Mouse (Mus musculus) Patski (cell line): Measurements from ENCODE around the gene Hspa12a. TPM values are rescaled to one million over a fixed set of nuclear protein-coding genes. Genes with fewer than 3 reads are reported as not detected.

ENCODE experiments used
- ATAC-seq: fragments of 100-300 bp; one replicate; pipeline ENCODE4 v1.8.0; 2021
- CTCF ChIA-PET: fragments of 350-600 bp; sonication (Branson Sonifier 250); formaldehyde crosslinking; loops from one replicate; lab custom pipeline; 2022; ENCODE audit warnings: inconsistent platforms; lab: Charles Lee
- POLR2A ChIA-PET: fragments of 350-600 bp; sonication (Branson Sonifier 250); formaldehyde crosslinking; loops from one replicate; lab custom pipeline; 2022; ENCODE audit warnings: antibody characterized with exemption, inconsistent platforms; lab: Charles Lee
- DNase-seq: peaks from one replicate; pipeline ENCODE4 v3.0.0-alpha.2; 2011; ENCODE audit warnings: low read depth, low spot score
- H3K27me3 ChIP-seq: fragments of 371-371 bp; one replicate; pipeline ENCODE4 v1.5.1; 2021
- CTCF ChIP-seq: fragments of 100-300 bp; IDR thresholded peaks from one replicate; pipeline ENCODE4 v1.5.1; 2021
- in situ Hi-C: fragments of 300-500 bp; cut with MboI; formaldehyde crosslinking; loops from 3 replicates; pipeline ENCODE4 v1.11.1; 2018; ENCODE audit warnings: low pct_unique_long_range_greater_than_20kb, mixed read lengths
- polyA plus RNA-seq: library from polyadenylated mRNA; unstranded; gene quantifications from one replicate; pipeline ENCODE4 v1.2.3, GENCODE M21; 2021

The Hspa12a gene
- polyA plus RNA-seq, 1 experiment from 2014 or later, result 1.1 TPM

DNA sequence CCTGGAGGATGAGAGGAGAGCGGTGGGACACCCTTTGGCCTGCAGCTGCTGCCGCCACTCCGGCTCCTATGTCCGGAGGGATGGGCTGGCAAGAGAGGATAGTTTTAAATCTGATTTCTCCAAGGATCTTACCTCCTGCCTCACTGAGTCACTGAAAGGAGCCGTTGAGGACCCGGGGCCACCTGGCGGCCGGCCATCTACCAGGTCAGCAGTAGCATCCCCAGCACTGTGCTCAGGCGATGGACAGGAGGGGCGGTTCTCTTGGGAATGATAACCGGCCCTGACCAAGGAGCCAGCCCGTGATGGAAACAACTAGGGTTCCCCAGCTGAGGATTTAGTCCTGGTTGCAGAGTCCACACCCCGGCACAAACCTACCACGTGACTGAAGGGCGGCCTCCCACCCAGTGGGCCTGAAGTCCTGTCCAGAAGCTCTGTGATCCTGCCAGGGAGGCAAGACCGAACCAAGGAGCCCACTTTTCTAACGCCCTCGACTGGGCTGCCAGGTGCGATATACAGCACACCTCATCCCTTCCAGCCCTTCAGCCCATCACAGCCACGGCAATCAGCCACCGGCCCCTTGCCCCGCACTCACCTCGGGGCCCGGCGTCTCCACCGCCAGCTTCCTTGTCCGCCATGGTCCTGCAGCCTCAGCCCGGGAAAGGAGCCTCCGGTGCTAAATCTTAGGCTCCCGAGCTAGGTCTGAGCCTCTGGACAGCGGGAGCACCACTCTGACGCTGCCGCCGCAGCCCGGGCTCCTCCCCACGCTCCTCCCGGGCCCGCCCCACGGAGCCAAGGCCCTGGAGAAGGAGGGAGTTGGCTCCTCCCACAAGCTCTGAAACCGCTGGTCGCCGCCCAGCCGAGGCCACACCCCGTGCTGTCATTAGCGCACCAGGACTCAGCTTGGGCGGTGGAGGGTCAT is 82.9 kb downstream of the Hspa12a start:
- TF ChIP-seq CTCF, result no peak
- no peak for DNase-seq
- in situ Hi-C loops, result no loop called here
- CTCF ChIA-PET, result no interaction called here
- POLR2A ChIA-PET, result no interaction called here
- H3K27me3 ChIP-seq, result peaks cover 4% of the 10 kb centered on the region
- ATAC-seq, result no peak

DNA sequence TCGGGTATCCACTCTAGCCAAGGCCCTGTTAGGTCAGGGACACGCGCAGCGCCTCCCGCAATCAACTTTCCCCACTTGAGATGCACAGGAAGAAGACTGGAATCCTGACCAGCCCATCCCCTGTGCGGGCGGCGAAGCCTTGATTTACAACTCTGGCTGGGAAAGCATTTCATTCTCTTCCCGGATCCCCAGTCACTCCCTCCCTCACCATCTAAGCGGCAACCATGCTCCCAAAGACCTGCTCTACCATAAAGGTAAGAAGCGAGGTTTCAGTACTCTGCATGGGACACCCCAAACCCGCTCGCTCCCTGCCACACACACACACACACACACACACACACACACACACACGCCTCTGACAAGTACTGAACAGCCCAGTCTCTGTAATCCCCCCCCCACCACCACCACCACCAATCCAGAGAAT is 83.6 kb downstream of the Hspa12a start:
- H3K27me3 ChIP-seq, result peaks cover 4% of the 10 kb centered on the region
- ATAC-seq, result no peak
- no peak for TF ChIP-seq CTCF
- DNase-seq, result no peak
- in situ Hi-C loops, result no loop called here
- ChIA-PET POLR2A (no interaction called here), CTCF (no interaction called here)

DNA sequence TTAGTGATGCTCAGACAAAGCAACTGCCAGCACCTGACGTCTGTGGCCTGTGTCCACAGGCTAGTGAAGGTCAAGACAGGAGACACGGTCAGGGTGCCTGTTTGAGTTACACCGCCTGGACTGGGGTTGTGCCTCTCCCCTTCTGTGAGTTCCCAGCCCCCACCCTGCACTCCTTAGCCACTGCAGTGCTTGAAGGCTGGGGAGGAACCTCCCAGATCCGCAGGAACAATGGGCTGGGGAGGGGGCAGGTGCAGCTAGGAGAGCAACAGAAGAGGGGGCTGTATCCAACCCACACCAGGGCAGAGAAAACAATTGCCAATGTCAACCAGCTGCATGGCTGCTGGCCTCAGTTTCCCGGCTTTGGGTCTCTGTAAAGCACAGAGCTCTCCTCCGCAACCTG is 84.1 kb downstream of the Hspa12a start:
- CTCF ChIA-PET, result no interaction called here
- ATAC-seq, result no peak

DNA sequence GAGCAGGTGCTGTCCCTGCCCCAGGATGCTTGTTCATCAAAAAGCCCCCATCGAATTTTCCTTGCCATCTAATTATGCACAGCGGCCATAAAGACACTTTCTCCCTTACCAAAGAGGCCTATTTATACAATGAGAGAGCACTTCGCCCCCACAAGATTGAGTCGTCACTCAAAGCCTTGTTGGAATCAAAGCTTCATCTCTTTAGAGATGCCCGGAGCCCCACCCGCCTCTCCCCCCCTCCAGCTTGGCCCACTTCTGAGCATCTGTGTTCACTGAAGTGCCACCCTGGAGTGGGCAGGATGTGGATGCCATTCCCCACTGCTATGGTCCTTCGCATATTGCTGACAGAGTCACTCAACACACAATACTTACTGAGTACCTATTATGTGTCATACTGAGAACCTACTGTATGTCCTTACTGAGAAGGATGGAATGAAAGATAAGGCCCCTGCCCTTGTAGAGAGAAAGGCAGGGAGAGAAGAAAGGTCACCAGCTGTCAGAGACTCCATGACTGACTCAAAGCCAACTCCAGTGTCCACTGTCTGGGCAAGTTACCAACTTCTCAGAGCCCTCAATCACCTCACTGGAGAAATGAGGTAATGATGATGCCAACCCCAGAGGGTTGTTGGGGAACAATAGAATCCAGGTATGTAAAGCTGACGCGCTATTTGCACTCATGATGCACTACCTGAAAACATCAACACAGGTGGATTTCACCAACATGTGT is 87.2 kb downstream of the Hspa12a start:
- CTCF ChIA-PET, result no interaction called here
- peaks cover 14% of the 10 kb centered on the region for H3K27me3 ChIP-seq
- in situ Hi-C loops, result no loop called here
- POLR2A ChIA-PET, result no interaction called here
- ATAC-seq (no peak), DNase-seq (no peak)
- TF ChIP-seq CTCF, result no peak

More for the DNA sequence above, 84.1 kb downstream of the Hspa12a start:
- DNase-seq, result no peak
- no peak for TF ChIP-seq CTCF
- H3K27me3 ChIP-seq, result peaks cover 4% of the 10 kb centered on the region
- in situ Hi-C loops, result no loop called here
- POLR2A ChIA-PET, result no interaction called here

DNA sequence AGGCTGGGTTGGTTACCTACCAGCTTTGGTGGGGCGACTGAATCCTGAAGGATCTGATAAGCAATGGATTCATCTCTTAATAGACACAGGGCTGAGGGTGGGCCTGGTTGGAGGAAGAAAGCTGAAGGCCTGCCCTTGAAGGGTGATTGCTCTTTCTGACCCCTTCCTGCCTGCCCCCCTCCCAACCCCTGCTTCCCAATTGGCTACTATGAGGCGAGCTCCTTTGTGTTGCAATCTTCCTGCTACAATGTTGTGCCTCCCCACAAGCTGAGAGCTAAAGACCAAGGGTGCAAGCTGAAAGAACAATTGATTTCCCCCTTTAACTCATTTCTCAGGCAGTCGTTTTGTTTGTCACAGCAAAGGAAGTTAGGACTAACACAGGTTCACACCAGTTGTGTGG is 88.6 kb downstream of the Hspa12a start:
- TF ChIP-seq CTCF, result no peak
- ATAC-seq, result no peak
- peaks cover 14% of the 10 kb centered on the region for H3K27me3 ChIP-seq
- CTCF ChIA-PET, result interaction anchor here (1.7 kb wide), 1 partner anchor 14 kb away, joined by 5 read pairs; no protein-coding TSS in a partner anchor
- in situ Hi-C loops, result no loop called here
- POLR2A ChIA-PET, result no interaction called here
- no peak for DNase-seq

DNA sequence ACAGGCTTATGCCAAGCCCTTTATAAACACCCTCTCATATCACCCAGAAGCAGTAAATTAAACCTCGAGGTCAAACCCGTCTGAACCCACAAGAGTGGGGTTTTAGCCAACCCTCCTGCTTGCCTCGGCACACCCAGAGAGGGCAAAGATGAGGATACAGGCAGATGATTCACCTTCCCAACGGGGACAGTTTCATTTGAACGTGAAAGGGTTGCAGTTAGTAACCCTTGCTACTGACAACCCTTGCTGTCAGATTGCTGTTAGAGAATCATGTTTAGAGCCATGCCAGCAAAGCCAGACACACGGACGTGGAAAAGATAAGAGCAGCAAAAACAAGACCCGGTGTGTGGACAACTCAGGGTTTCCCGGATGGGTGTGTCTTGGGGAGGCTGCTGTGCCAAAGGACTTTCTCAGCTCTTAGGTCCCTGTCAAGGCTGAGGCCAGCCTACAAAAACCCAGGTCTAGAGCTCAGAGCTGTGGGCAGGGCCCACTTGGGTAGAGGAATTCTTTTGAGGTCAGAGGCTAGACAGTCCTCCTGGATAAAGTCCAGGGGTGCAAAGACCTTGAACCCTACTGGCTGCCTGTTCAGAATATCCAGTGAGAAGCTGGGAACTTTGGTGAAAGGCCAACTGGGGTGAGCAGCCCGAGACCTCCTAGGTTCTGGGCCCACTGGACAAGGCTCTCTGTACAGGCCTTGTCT is 90.3 kb downstream of the Hspa12a start:
- DNase-seq (no peak), ATAC-seq (no peak)
- no peak for TF ChIP-seq CTCF
- POLR2A ChIA-PET, result interaction anchor here (1.4 kb wide), 1 partner anchor 22 kb away, joined by 3 read pairs; no protein-coding TSS in a partner anchor
- CTCF ChIA-PET, result interaction anchor here (0.9 kb wide), 1 partner anchor 47 kb away, joined by 3 read pairs; no protein-coding TSS in a partner anchor
- in situ Hi-C loops, result no loop called here
- H3K27me3 ChIP-seq, result peaks cover 14% of the 10 kb centered on the region

DNA sequence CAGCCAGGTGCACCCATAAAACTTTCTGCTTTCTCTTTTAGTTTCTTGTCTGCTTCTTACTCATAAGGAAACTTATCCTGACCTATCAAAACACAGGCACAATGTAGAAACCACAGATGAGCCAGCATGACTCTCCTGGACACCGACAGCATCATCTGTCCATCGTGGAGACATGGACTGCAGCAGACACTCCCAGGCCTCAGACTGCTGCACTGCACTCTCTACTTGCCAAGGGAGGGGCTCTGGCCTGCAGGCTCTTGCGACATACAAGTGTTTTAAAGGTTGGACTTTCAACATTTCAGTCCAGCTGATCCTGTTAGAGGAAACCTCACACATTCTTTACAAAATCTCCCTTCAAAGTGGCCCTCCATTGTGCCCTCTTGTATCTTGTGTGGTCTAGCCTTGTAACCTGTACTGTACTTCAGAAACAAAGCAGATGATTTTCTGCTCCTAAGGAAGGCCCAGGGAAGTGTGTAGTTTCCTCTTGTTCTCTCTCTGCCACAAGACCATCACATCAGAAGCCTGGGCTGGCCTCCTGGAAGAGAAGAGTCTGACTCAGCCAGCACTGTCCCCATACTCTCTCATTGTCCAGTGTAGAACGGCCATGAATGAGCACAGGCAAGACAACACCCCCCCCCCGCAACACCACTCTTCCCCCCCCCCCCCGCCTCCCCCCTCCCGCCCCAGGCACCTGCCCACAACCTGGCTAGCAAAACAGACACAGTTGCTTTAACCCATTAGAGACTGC is 92.6 kb downstream of the Hspa12a start:
- in situ Hi-C loops, result no loop called here
- ATAC-seq, result no peak
- peaks cover 14% of the 10 kb centered on the region for H3K27me3 ChIP-seq
- no peak for TF ChIP-seq CTCF
- ChIA-PET POLR2A (no interaction called here), CTCF (no interaction called here)
- no peak for DNase-seq

DNA sequence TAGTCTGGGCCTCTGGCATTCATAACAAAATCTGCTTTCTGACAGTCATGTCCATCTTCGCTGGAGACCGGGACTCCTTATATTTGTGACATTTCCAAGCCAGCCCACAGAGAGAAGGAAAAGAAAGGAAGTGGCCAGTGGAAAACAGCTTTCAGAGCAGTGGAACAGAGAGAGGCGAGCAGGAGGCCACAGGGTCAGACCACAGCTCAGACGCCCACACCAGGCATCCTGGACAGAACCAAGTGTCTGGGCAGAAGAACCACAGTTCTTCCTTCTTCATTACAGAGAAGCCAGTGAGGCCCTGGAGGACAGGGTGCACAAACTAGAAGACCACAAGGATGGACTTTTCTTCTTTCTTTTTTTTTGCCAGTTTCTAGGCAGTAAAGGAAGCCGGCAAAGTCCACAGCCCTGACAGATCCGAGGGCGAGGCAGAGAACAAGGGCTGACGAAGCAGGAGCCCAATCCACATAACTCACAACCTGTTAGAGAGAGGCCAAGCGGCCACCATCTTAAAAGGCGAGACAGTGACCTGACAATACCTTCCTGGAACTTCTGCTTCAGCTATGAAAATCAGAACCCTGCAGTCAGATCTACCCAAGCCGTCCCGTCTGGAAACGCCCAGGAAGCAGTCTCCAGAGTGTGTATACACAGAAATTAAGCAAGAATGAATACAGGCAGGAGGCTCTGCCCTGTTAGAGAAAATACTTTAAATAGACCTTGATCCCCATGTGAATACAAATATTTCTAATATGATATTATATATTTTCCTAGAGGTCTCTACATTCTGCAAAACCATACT is 93.9 kb downstream of the Hspa12a start:
- ATAC-seq (no peak), DNase-seq (no peak)
- ChIA-PET POLR2A (no interaction called here), CTCF (no interaction called here)
- TF ChIP-seq CTCF, result no peak
- H3K27me3 ChIP-seq, result peaks cover 14% of the 10 kb centered on the region
- in situ Hi-C loops, result no loop called here

DNA sequence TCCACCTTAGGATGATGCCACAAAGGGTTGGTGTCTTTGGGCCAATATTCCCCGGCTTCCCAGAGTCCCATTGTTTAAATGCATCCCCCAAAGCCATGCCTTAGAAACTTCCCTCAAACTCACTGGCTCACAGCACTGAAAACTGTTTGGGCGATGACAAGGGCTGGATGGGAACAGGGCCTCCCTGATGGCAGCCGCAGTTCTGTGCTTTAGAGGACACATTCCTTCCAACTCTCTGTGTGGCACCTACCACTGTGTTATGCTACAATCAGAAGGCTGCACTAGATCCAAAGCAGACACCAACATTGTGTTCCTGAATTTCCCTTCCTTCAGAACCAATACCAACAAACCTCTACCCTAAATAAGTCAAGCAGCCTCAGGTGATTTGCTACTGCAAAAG is 99.8 kb downstream of the Hspa12a start:
- no peak for ATAC-seq
- in situ Hi-C loops, result no loop called here
- ChIA-PET CTCF (no interaction called here), POLR2A (no interaction called here)
- TF ChIP-seq CTCF, result no peak
- no peak for DNase-seq
- no peaks in the 10 kb centered on the region for H3K27me3 ChIP-seq
